Mouse (Mus musculus) monocyte, adult 2 months (primary cell): Measurements from ENCODE around the gene Man1c1.

Source experiments
- DNase-seq, 2 experiments: peaks; one replicate each; pipeline ENCODE4 v3.0.0; 2022; ENCODE audit warnings: low spot score in 2 of 2, low read depth in 1 of 2

Man1c1 gene

GRCm38 (mm10) chr4:134519281-134519680 lies 184.8 kb downstream of the Man1c1 start:
- no peak for DNase-seq

- no peak for DNase-seq
Measured at GRCm38 (mm10) chr4:134518541-134518940, 185.5 kb downstream of the Man1c1 start.

- no peak for DNase-seq
Measured at GRCm38 (mm10) chr4:134517719-134518118, 186.4 kb downstream of the Man1c1 start.

GRCm38 (mm10) chr4:134516981-134517380 lies 187.1 kb downstream of the Man1c1 start:
- no peak for DNase-seq

GRCm38 (mm10) chr4:134515614-134516013 lies 188.5 kb downstream of the Man1c1 start:
- DNase-seq: no peak

- no peak for DNase-seq
Measured at GRCm38 (mm10) chr4:134514309-134514930, 189.7 kb downstream of the Man1c1 start.

GRCm38 (mm10) chr4:134512798-134513197 lies 191.3 kb downstream of the Man1c1 start:
- DNase-seq: peak; percentile 45 to 50

GRCm38 (mm10) chr4:134511730-134512129 lies 192.4 kb downstream of the Man1c1 start:
- DNase-seq: no peak
